Mouse (Mus musculus) adrenal gland, postnatal 10 days (tissue): ENCODE data around the gene Add1. TPM values are rescaled to one million over a fixed set of nuclear protein-coding genes. Genes with fewer than 3 reads are reported as not detected.
A peak's percentile ranks its signal among the peaks of the same experiment; 100 is the strongest.
"Not testable (repeated sequence)": the region's sequence is repeated elsewhere in the genome, so short reads cannot be mapped to it uniquely, and the experiment has no call there.

Source experiments
- DNase-seq: peaks from one replicate; pipeline ENCODE4 v3.0.0; 2021; ENCODE audit warnings: mixed read lengths
- total RNA-seq, 2 experiments: library from RNA; stranded (reverse); gene quantifications; 2 replicates each; pipeline ENCODE4 v1.2.3; 2021

Gene Add1
- total RNA-seq, 2 experiments from 2014 or later, result 135 to 182 TPM

DNA sequence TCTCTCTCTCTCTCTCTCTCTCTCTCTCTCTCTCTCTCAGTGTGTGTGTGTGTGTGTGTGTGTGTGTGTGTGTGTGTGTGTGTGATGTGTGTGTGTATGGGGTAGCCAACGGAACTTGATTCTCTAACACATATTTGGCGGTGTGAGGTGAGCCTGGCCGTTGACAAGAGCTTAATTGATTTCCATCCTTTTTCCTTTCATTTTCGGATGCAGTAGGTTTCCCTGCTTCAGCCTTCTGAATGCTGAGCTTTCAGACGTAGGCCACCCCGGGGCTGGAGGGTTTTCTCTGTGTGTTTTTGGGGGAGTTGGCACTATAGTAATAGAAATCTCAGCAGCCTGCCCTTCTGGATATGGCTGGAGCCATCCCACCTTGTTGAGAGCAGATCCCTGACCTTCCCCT is 23.2 kb upstream of the Add1 start:
- no peak for DNase-seq

DNA sequence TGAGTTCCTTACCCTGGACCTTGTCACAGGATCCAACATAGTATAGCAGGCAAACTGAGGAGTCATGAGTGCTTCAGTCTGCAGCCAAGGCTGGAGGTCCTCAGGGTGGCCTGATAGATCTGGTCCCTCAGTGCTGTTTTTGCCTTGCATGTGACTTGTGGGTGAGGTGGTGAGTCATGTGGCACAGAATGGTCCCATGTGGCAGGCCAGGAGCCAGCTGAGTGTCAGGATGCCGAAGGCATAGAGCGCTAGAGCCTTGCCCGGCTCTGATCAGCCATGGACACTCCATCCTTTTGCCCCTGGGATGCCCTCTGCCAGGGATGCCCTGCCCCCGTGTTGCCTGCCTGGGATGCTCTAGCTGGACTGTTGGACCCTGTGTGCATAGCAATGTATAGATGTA is 21.6 kb upstream of the Add1 start:
- no peak for DNase-seq

DNA sequence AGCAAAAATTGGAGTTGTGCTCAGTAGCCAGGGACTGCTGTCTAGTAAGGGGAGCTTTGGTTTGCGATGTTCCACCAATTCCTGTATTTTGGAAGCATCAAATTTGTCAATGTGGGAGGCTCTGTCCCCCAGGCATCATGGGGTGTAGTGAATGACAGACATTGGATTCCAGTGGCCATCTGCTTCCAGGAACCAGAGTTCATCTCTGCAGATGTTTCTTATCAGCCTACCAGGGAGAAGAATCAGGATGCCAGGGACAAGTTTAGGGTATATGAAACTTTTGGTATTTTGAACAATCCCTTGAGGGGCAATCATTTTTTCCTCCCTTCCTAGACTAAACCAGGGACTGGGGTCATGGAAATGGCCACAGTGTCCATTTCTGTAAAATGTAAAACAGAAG is 9.6 kb upstream of the Add1 start:
- DNase-seq, result no peak

DNA sequence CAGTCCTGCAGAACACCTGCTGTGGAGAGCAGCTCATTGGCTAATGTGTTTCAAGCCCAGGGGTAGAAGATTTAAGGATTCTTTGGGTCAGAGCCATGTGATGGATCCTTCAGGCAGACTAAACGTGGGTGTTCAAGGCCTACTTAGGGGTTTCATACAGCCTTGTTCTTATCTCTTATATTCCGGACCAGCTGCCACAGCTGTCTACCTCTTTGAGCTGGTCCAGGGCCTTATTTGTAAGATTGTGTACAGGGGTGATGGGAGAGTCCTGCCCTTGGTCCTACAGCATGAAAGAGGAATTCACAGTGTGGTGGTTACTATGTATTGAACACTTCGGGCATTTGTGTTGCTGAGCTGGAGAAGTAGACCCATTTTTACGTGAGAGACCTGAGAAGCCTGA is 9.2 kb upstream of the Add1 start:
- no peak for DNase-seq

DNA sequence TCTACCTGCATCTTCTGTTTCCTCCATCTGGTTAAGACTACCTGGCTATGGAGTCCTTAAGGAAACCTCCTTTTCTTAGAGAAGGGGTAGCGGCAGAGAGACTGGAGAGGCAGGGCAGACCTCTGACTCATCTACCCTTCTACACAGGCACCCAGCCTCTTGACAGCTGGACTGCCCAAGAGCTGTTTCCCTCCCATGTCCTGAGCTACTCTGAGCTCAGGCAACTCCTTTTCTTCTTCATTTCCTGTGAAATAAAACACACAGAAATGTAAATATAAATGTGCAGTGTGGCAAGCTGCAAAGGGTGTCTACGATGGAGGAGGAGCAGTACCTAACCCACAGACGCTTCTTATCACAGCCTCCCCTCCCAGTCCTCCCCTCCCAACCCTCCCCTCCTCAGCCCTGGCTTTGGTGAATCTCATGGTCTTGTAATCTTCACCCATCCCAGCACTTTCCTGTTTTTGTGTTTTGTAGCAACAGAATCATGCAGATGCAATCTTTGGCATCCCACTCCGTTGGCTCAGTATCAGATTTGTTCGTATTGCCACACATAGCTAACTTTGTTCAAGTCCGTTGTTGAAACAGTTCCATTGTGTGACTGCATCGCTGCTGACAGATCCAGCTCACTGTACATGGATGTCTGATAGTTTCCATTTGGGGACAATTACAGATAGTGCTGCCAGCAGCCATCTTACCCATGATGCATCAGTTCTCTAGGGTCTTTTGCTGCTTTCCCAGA is 7.8 kb upstream of the Add1 start:
- DNase-seq, result peak; percentile 67

DNA sequence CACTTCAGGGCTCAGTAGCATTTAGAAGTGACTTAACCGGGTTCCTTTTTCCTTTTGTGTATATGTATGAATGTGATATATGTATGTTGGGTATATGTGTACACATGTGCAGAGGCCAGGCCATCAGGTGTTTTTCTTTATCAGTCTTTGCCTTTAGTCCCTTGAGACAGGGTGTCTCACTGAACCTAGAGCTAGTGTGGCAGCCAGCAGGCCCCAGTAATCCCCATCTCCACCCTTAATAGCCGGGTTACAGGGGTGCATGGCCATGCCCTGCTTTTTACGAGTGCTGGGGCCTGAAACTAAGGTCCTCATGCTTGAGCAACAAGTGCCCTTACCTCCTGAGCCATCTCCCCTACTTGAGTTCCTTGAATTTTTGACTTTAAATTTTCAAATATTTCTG is 1.9 kb upstream of the Add1 start:
- no peak for DNase-seq

DNA sequence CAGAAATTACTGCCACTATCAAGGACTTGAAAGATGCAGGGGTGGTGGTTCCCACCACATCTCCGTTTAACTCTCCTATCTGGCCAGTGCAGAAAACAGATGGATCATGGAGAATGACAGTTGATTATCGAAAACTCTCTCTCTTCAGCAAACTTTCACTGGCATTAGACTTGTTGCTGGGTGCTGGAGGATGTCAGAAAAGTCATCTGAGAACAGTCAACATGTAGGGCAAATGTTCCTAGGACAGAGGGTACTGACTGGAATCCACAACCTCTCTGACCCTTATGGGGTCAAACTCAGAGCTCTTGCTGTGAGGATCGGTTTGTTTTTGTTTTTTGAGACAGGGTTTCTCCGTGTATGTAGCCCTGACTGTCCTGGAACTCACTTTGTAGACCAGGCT is 896 bp upstream of the Add1 start:
- DNase-seq, result not testable (repeated sequence)

DNA sequence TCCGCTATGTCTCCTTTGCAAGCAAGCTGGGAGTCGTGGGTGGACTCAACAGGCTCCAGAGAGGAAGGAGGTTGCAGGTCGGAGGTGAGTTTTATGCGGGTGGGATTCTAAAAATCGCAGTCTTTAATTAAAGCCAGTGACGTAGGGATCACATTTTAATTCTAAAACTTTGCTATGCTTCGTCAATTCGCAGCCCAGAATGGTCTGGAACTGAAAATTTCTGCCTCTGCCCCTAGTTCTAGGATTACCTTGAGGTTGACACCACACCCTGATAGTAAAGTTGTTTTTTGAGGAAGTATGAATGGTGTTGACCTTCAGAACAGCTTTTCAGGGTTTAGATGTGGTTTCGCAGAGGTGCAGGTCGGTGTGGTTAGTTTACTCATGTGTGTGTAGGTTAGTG is 1.3 kb downstream of the Add1 start:
- DNase-seq, result no peak

DNA sequence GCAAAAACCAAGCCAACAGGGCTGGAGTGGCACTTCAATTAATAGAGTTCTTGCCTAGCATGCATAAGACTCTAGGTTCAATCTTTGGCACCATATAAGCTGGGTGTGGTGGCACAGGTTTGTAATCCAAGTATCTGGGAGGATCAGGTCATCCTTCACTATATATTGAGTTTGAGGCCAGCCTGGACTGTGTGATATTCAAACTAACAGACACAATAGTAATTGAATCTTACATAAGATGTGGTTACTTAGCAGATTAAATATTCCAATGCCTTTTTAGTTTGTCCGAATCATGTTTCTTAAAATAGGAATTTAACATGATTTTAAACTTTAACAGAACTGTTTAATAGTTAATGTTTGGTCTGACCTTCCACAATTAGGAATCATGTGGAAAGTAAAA is 2.8 kb downstream of the Add1 start:
- DNase-seq, result no peak

DNA sequence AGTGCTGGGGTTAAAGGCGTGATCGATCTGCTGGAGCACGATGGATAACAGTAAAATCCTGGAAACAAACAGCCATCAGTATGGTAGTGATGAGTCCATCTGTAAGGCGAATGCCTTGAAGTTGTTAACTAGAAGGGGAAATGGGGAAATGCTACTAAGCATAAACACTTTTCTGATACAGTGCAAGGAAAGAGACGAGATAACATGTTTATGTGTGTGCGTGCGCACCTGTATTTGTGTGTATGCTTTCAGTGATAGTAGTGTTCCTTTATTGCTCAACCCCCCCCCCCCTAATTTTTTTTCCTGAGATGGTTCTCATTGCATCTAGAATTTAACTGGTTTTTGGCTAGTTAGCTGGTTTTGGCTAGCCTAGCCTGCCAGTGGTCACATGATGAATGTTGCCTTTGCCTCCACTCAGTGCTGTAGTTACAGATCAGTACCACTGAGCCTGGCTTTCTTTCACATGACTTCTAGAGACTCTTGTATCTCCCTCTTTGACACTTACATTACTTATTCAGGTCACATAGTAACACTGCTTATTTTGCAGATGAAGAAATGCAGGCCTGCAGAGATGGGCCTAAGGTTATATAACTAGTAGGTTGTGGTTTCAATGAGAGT is 4.7 kb downstream of the Add1 start:
- no peak for DNase-seq

DNA sequence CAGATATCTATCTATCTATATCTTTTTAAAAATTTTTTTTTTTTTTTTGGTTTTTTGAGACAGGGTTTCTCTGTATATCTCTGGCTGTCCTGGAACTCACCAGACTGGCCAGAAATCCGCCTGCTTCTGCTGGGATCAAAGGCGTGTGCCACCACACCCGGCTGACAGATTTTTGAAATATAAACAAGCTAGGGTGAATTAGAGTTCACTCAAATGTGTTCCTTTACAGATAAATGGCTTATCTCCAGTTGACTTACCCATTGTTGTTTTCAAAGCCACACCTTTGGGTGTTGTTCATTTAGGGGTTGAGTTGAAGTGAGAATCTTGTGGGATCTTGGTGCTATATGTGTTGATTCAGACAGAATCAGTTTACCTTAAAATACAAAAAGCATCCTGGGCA is 5.9 kb downstream of the Add1 start:
- no peak for DNase-seq

DNA sequence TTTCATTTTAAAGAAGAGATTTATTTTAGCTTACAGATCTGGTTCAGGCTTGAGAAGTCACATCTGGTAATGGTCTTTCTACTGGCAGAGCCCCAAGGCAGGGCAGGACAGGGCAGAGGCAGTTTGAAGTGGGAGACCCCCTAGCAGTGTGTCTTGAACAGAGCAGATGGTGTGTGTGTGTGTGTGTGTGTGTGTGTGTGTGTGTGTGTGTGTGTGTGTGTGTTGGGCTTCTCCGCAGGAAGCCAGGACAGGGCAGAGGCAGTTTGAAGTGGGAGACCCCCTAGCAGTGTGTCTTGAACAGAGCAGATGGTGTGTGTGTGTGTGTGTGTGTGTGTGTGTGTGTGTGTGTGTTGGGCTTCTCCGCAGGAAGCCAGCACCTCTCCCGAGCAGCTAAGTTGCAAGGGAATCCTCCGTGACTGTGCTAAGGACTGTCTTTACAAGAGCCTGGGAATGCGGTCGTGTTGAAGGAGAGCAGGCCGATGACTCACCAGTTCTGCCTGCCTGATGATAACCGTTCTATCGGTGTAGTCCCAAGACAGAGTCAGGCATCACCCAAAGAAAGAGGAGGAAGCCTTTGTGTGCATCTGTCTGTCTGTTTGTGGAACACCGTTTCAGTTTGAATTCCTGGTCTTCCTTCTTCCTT is 8.3 kb downstream of the Add1 start:
- DNase-seq, result peak; percentile 44

DNA sequence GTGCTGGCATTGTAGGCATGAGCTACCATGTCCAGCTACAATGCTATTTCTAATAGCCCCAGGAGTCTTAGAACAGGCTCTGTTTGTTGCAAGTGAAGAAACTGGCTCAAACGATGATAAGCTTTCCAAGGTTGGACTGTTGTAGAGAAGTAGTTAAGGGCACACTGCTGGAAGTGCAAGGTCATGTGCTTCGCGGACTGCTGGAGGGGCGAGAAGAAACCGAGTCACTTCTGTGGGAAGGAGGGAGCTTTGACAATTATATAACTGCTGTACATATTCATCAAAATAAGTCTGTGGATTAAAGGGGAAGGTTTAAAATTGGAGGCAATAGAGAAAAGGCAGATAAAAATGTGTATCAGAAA is 8.8 kb downstream of the Add1 start:
- peak; percentile 18 for DNase-seq

DNA sequence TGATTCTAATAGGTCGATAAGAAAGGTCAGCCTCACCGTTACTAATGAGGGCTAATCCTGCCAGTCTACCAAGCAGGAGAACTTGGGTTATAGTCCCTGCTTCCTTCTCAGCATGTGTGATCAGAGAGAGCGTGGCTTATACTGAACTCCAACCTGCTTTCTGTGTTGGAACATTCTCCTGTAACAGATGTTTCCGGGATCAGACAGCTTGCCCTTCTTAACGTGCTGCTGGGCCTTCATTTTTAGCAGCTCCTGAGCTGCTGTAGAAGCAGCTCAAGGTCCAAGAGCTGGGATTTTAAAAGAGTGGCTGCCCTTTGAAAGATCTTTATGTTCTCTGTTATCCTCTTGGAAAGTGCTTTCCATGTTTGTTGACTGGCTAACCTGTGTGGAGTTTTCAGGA is 11.8 kb downstream of the Add1 start:
- no peak for DNase-seq

DNA sequence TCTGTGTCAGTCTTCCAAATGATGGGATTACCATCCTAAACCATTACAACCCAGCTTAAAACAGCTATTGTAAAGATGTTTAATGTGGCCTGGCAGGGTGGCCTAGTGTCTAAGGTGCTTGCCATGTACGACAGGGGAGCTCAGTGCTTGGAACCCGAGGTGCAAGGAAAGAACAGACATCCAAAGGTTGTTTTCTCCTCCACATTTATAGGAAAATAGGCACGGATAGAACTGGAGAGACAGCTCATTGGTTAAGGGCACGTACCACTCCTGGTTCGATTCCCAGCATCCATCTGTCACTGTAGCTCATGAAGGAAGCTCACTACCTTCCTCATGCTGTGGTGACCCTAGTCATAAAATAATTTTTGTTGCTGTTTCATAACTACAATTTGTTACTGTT is 14.4 kb downstream of the Add1 start:
- no peak for DNase-seq

DNA sequence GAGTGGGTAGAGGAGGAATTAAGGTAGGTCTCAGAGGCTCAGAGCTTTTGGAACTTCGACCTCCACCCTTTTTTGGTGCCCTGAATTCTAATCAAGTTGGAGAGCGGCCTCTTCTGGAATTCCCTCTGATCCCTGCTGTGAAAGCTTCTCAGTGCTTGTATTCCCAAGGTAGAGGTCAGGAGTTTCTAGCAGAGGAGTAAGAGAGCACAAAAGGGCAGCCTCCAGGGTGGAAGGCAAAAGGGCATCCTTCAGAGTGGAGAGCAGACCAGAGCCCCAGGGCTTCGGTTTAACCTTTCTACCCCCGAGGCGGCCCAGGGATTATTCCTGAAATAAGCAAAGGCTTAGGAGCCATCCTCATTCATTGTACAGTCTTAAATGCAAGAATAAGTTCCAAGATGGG is 16.6 kb downstream of the Add1 start:
- no peak for DNase-seq

DNA sequence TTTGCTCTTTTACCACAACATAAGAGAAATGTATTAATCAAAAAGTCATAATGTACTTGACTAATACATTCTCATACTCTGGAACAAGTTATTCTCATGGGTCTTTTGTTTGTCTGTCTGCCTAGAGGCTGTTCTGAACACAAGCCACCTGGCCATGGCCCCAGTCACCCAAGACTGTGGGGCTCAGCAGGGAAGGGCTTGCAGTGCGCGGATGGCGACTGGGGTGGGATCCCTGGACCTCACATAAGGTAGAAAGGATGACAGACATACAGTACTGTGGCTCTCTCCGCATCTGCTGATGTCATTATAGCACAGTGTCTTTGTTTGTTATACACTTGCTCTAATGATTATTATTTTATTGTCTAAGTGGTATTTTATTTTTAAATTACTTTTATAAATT is 17.2 kb downstream of the Add1 start:
- DNase-seq, result no peak

DNA sequence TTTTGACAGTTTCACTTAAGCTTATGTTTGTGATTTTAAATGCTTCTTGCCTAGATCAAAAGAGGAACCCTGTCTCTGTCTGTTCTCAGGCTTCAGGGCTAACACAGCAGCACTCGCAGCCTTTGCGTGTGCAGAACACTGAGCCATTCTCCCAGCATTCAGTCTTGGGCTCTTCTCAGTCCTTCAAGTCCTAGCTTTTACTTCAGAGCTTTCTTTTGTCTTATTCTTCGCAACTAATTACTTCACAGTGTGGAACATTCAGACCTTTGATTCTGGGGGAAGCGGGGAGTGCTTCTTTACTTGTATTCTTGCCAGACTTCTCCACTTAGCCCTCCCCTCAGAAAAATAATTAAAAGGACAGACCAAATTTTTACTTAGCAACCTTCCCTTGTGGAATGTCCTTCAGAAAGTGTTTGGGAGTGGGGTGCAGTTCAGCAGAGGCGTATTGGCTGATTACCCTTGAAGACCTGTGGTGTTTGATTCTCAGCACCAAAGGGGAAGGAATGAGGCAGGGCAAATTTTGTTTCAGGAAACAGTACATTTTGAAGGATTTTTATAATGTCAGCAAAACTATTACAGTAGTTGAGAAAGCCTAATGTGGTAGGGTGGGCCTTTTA is 18.0 kb downstream of the Add1 start:
- no peak for DNase-seq

DNA sequence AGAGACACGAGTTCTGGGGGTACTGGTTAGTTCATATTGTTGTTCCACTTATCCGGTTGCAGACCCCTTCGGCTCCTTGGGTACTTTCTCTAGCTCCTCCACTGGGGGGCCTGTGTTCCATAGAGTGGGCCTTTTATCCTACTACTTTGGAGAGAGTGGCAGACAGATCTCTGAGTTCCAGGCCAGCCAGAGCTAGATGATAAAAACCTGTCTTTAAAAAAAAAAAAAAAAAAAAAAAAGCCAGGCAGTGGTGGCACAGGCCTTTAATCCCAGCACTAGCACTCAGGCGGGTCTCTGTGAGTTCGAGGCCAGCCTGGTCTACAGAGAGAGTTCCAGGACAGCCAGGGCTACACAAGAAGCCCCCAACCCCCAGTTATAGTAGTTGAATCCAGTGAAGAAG is 18.8 kb downstream of the Add1 start:
- not testable (repeated sequence) for DNase-seq

DNA sequence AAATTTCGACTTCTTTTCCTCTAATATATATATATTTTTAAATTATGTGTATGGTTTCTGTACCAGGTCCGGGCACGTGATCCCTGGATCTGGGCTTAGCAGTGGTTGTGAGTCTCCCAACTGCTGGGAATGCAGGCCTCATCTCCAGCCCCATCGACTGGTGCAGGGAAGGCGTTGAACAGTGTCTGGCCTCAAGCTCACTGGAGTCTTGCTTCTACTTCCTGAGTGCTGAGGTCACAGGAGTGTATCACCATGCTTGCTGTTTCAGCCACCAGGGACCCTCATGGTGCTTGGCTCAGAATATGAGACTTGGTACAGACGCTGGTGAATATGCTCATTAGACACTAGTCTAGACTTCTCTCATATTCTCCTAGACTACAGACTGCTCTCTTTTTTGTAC is 19.2 kb downstream of the Add1 start:
- no peak for DNase-seq

DNA sequence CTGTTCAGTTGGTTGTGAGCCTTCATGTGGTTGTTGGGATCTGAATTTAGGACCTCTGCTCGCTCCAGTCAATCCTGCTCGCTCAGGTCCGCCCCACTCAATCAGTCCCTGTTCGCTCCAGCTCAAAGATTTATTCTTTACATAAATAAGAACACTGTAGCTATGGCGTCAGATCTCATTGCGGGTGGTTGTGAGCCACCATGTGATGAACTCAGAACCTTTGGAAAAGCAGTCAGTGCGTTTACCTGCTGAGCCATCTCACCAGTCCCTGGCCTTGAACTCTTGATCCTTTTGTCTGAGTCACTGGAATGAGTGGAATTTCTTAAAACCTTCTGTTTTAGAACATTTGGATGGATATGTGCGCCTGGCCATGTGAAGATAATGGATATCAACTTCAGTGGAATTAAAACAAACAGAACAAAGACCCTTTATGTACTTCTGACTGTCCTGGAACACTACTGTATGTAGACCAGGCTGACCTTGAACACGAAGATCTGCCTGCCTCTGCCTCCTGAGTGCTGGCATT is 19.8 kb downstream of the Add1 start:
- no peak for DNase-seq

DNA sequence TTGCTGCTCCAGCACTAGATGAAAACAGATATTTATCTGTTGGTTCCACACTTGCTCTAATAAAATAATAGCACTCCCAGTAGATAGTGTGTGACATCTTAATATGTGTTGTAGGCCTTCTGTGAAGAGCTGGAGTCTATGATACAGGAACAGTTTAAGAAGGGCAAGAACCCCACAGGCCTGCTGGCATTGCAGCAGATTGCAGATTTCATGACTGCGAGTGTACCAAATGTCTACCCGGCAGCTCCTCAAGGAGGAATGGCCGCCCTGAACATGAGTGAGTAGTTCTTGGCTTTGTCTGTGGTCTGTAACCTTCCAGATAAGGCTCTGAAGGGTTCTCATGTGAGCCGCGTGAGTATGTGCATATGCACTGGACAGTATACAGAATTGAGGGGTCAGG is 31.1 kb downstream of the Add1 start:
- no peak for DNase-seq
